Mouse (Mus musculus) intestine, postnatal 0 days (tissue): ENCODE data around the gene Ank2. TPM values are rescaled to one million over a fixed set of nuclear protein-coding genes. Genes with fewer than 3 reads are reported as not detected.

ENCODE experiments used
- ATAC-seq: fragments of 200-750 bp; cut with Nextera tagmentation; 2 replicates; pipeline ENCODE4 v1.8.0; 2017; ENCODE audit warnings: mild to moderate bottlenecking, moderate TSS enrichment, moderate library complexity
- H3K27ac ChIP-seq: fragments of 300-500 bp; sonication (generic); 2 replicates; pipeline ENCODE4 v1.5.1; 2014; ENCODE audit warnings: mild to moderate bottlenecking, low read depth, low read length, moderate library complexity
- H3K27me3 ChIP-seq: fragments of 300-500 bp; sonication (generic); replicated peaks from 2 replicates; pipeline ENCODE4 v1.6.1; 2014; ENCODE audit warnings: low read length, mixed read lengths; ENCODE audit not compliant: control insufficient read depth, insufficient read depth
- H3K36me3 ChIP-seq: fragments of 300-500 bp; sonication (generic); 2 replicates; pipeline ENCODE4 v1.6.1; 2014; ENCODE audit warnings: mild to moderate bottlenecking, moderate library complexity; ENCODE audit not compliant: control insufficient read depth, insufficient read depth
- H3K4me1 ChIP-seq: fragments of 300-500 bp; sonication (generic); replicated peaks from 2 replicates; pipeline ENCODE4 v1.6.1; 2014; ENCODE audit warnings: antibody characterized with exemption, low read length, mixed read lengths; ENCODE audit not compliant: control insufficient read depth, insufficient read depth
- H3K4me2 ChIP-seq: fragments of 300-500 bp; sonication (generic); replicated peaks from 2 replicates; pipeline ENCODE4 v1.6.1; 2014; ENCODE audit warnings: low read depth, mild to moderate bottlenecking, moderate library complexity
- H3K4me3 ChIP-seq: fragments of 300-500 bp; sonication (generic); 2 replicates; pipeline ENCODE4 v1.5.1; 2014; ENCODE audit warnings: low read depth, low read length
- H3K9ac ChIP-seq: fragments of 300-500 bp; sonication (generic); 2 replicates; pipeline ENCODE4 v1.6.1; 2014; ENCODE audit warnings: mild to moderate bottlenecking, low read depth, low read length
- H3K9me3 ChIP-seq: fragments of 300-500 bp; sonication (generic); 2 replicates; pipeline ENCODE4 v1.6.1; 2016; ENCODE audit warnings: mixed run types; ENCODE audit not compliant: control insufficient read depth
- CTCF ChIP-seq: sonication (generic); IDR thresholded peaks from 2 replicates; pipeline ENCODE4 v1.5.1; 2016; ENCODE audit warnings: low read depth, mild to moderate bottlenecking, control low read depth, antibody characterized with exemption, moderate library complexity
- WGBS: fragments of 180-500 bp; shearing (Covaris S2); extraction: QIAGEN DNeasy Blood & Tissue Kit; methylation state at CpG from one replicate; pipeline ENCODE4 v1.1.7; 2014; 5-methylcytosine and 5-hydroxymethylcytosine counted together
- polyA plus RNA-seq: library from polyadenylated mRNA; unstranded; fragments of >200 nt; fragmentation: Nextera tagmentation; extraction: Ambion mirVana; gene quantifications from 2 replicates; pipeline ENCODE4 v1.2.1, GENCODE M21; 2015

Gene Ank2
- polyA plus RNA-seq, 1 experiment from 2014 or later = 9.0 TPM

GRCm38 (mm10) chr3:127222086-127222485 lies 277.1 kb downstream of the Ank2 start:
- no peak overlapping the region for H3K27ac ChIP-seq
- no peaks in the 10 kb centered on the region for H3K9me3 ChIP-seq
- WGBS = 79% methylated on average over 2 of the region's 2 CpGs
- H3K9ac ChIP-seq = no peak overlapping the region
- no peaks in the 10 kb centered on the region for H3K27me3 ChIP-seq
- H3K4me3 ChIP-seq = no peak overlapping the region
- H3K36me3 ChIP-seq = no peaks in the 10 kb centered on the region
- H3K4me1 ChIP-seq = no peaks in the 10 kb centered on the region; the same call in 1 of the 2 replicates
- no peak overlapping the region for H3K4me2 ChIP-seq
- no peak for TF ChIP-seq CTCF
- no peak for ATAC-seq

- WGBS = 93% methylated on average over 9 of the region's 9 CpGs
- Histone ChIP-seq H3K36me3 (no peaks in the 10 kb centered on the region), H3K4me3 (no peak overlapping the region)
Observed at GRCm38 (mm10) chr3:127220859-127221258, 278.3 kb downstream of the Ank2 start.

GRCm38 (mm10) chr3:127213534-127213933 lies 285.6 kb downstream of the Ank2 start:
- Histone ChIP-seq H3K4me1 (no peaks in the 10 kb centered on the region), H3K4me2 (no peak overlapping the region), H3K27ac (no peak overlapping the region), H3K4me3 (no peak overlapping the region), H3K9me3 (no peaks in the 10 kb centered on the region), H3K27me3 (no peaks in the 10 kb centered on the region), H3K36me3 (no peaks in the 10 kb centered on the region), H3K9ac (no peak overlapping the region)
- ATAC-seq = no peak
- 69% methylated on average over 5 of the region's 5 CpGs for WGBS
- no peak for TF ChIP-seq CTCF

More at GRCm38 (mm10) chr3:127220859-127221258, 278.3 kb downstream of the Ank2 start:
- no peaks in the 10 kb centered on the region; the same call in 1 of the 2 replicates for H3K4me1 ChIP-seq
- H3K9ac ChIP-seq = no peak overlapping the region
- no peak for TF ChIP-seq CTCF
- H3K9me3 ChIP-seq = no peaks in the 10 kb centered on the region
- no peak for ATAC-seq
- H3K27me3 ChIP-seq = no peaks in the 10 kb centered on the region
- no peak overlapping the region for H3K4me2 ChIP-seq
- H3K27ac ChIP-seq = no peak overlapping the region

GRCm38 (mm10) chr3:127211119-127211518 lies 288.0 kb downstream of the Ank2 start:
- Histone ChIP-seq H3K36me3 (no peaks in the 10 kb centered on the region), H3K9me3 (no peaks in the 10 kb centered on the region), H3K4me1 (no peaks in the 10 kb centered on the region), H3K4me2 (no peak overlapping the region), H3K27me3 (no peaks in the 10 kb centered on the region), H3K9ac (no peak overlapping the region), H3K27ac (no peak overlapping the region), H3K4me3 (no peak overlapping the region)
- TF ChIP-seq CTCF = no peak
- WGBS = 56% methylated on average over 3 of the region's 3 CpGs
- no peak for ATAC-seq

GRCm38 (mm10) chr3:127210552-127210951 lies 288.6 kb downstream of the Ank2 start:
- no peak for ATAC-seq
- 46% methylated on average over 4 of the region's 4 CpGs for WGBS
- H3K4me2 ChIP-seq = no peak overlapping the region
- H3K4me1 ChIP-seq = no peaks in the 10 kb centered on the region
- H3K9me3 ChIP-seq = no peaks in the 10 kb centered on the region
- no peak overlapping the region for H3K27ac ChIP-seq
- H3K9ac ChIP-seq = no peak overlapping the region
- no peak overlapping the region for H3K4me3 ChIP-seq
- TF ChIP-seq CTCF = no peak
- H3K27me3 ChIP-seq = no peaks in the 10 kb centered on the region
- H3K36me3 ChIP-seq = no peaks in the 10 kb centered on the region

- H3K27ac ChIP-seq = no peak overlapping the region
- no peak overlapping the region for H3K4me2 ChIP-seq
- TF ChIP-seq CTCF = no peak
- 95% methylated on average over 5 of the region's 5 CpGs for WGBS
- no peak overlapping the region for H3K4me3 ChIP-seq
- no peaks in the 10 kb centered on the region for H3K9me3 ChIP-seq
- H3K36me3 ChIP-seq = no peaks in the 10 kb centered on the region
- no peaks in the 10 kb centered on the region for H3K27me3 ChIP-seq
- no peaks in the 10 kb centered on the region for H3K4me1 ChIP-seq
- no peak for ATAC-seq
- no peak overlapping the region for H3K9ac ChIP-seq
Observed at GRCm38 (mm10) chr3:127208871-127209270, 290.3 kb downstream of the Ank2 start.

- Histone ChIP-seq H3K4me2 (no peak overlapping the region), H3K36me3 (no peaks in the 10 kb centered on the region), H3K4me3 (no peak overlapping the region), H3K9ac (no peak overlapping the region), H3K9me3 (no peaks in the 10 kb centered on the region), H3K4me1 (no peaks in the 10 kb centered on the region), H3K27me3 (no peaks in the 10 kb centered on the region), H3K27ac (no peak overlapping the region)
- no peak for ATAC-seq
- TF ChIP-seq CTCF = no peak
- WGBS = 89% methylated on average over 5 of the region's 5 CpGs
Observed at GRCm38 (mm10) chr3:127205883-127206434, 293.2 kb downstream of the Ank2 start.
